In genomic region chr7:68749919-68750318, GRCm38 (mm10) we compare ENCODE assay signal across 9 mouse cellular contexts. TPM values are rescaled to one million over a fixed set of nuclear protein-coding genes. Genes with fewer than 3 reads are reported as not detected.
DNase-seq lines count a peak whose midpoint lies in the region; ATAC-seq lines count a peak whose summit lies in the region.
"Had no signal": no experiment of that assay in that cellular context is flagged by ENCODE, and none has a peak within 500 bp of the region (broad histone marks: within the 10 kb centered on the region; RNA-seq: fewer than 3 reads in every experiment).

No protein-coding gene starts in this region.

- H3K4me3 ChIP-seq in embryonic facial prominence, embryonic 14.5 days (ENCODE audit: low read depth, low read length): peak overlapping the region; percentile 75
- peak overlapping the region; percentile 77 for H3K4me3 ChIP-seq in hindbrain, embryonic 15.5 days
- H3K4me3 ChIP-seq in midbrain, embryonic 11.5 days (ENCODE audit: low read depth, low read length): no peak overlapping the region

- 66% methylated on average over 8 of the region's 8 CpGs for WGBS in embryonic facial prominence, embryonic 14.5 days
- WGBS in hindbrain, embryonic 15.5 days: 70% methylated on average over 8 of the region's 8 CpGs
- WGBS in midbrain, embryonic 11.5 days: 71% methylated on average over 8 of the region's 8 CpGs

- peaks cover 19% of the 10 kb centered on the region for H3K4me1 ChIP-seq in embryonic facial prominence, embryonic 14.5 days (ENCODE audit: control insufficient read depth, insufficient read depth, low read length)
- peaks cover 36% of the 10 kb centered on the region for H3K4me1 ChIP-seq in hindbrain, embryonic 15.5 days (replicated peaks)
- peaks cover 16% of the 10 kb centered on the region for H3K4me1 ChIP-seq in midbrain, embryonic 11.5 days (ENCODE audit: control insufficient read depth, insufficient read depth, low read length)

- H3K9ac ChIP-seq in embryonic facial prominence, embryonic 14.5 days (ENCODE audit: low read depth, low read length): peak overlapping the region; percentile 25; the same call in 1 of the 2 replicates
- H3K9ac ChIP-seq in hindbrain, embryonic 15.5 days: no peak overlapping the region
- no peak overlapping the region; the same call in 1 of the 2 replicates for H3K9ac ChIP-seq in midbrain, embryonic 11.5 days (ENCODE audit: low read length)

- 0 out of 2 replicates have a peak, but pooled peaks cover 4% of the 10 kb centered on the region for H3K36me3 ChIP-seq in embryonic facial prominence, embryonic 14.5 days (ENCODE audit: control insufficient read depth, insufficient read depth, low read length)
- peaks cover under 1% of the 10 kb centered on the region; the same call in 1 of the 2 replicates for H3K36me3 ChIP-seq in hindbrain, embryonic 15.5 days
- no peaks in the 10 kb centered on the region for H3K36me3 ChIP-seq in midbrain, embryonic 11.5 days (ENCODE audit: control insufficient read depth, insufficient read depth, low read length)

- ATAC-seq in embryonic facial prominence, embryonic 14.5 days (ENCODE audit: low read depth): no peak
- ATAC-seq in hindbrain, embryonic 15.5 days (ENCODE audit: low FRiP score, low read depth): no peak
- no peak for ATAC-seq in midbrain, embryonic 11.5 days (ENCODE audit: low FRiP score)

- H3K4me2 ChIP-seq in embryonic facial prominence, embryonic 14.5 days (ENCODE audit: low read depth, low read length): peak overlapping the region; percentile 49
- peak overlapping the region; percentile 53 for H3K4me2 ChIP-seq in hindbrain, embryonic 15.5 days
- peak overlapping the region; percentile 43; the same call in 1 of the 2 replicates for H3K4me2 ChIP-seq in midbrain, embryonic 11.5 days

- intact Hi-C loops in heart, postnatal 36 days (cut with DNase I): loop anchor here (5.0 kb wide), 2 partner anchors 38 to 63 kb away; no protein-coding TSS in a partner anchor

- H3K27ac ChIP-seq in embryonic facial prominence, embryonic 14.5 days (replicated peaks; ENCODE audit: low read depth, low read length): peak overlapping the region; percentile 46
- peak overlapping the region; percentile 54; the same call in 1 of the 2 replicates for H3K27ac ChIP-seq in hindbrain, embryonic 15.5 days (replicated peaks)
- no peak overlapping the region for H3K27ac ChIP-seq in midbrain, embryonic 11.5 days (ENCODE audit: low read depth, low read length)

- peak; percentile 29 for DNase-seq in heart, adult 8-10 months (ENCODE audit: low spot score)
- DNase-seq in heart, postnatal 36 days: no peak
- DNase-seq in embryonic facial prominence, embryonic 14.5 days (ENCODE audit: low spot score): no peak
- no peak for DNase-seq in midbrain, embryonic 11.5 days (ENCODE audit: low spot score, missing footprints)
- no peak for DNase-seq in adrenal gland, adult 18-20 months (ENCODE audit: low spot score in 2 of 2)
- DNase-seq in spleen, postnatal 4 days (ENCODE audit: low spot score in 2 of 2): no peak
- no peak for DNase-seq in layer of hippocampus, adult 18-20 months (ENCODE audit: low spot score in 2 of 2)

- no peaks in the 10 kb centered on the region for H3K27me3 ChIP-seq in embryonic facial prominence, embryonic 14.5 days (replicated peaks; ENCODE audit: control insufficient read depth, insufficient read depth, low read length)
- no peaks in the 10 kb centered on the region for H3K27me3 ChIP-seq in hindbrain, embryonic 15.5 days
- H3K27me3 ChIP-seq in midbrain, embryonic 11.5 days (ENCODE audit: control insufficient read depth, insufficient read depth, low read length): no peaks in the 10 kb centered on the region
- H3K27me3 ChIP-seq: CH12.LX had no signal

- no peaks in the 10 kb centered on the region for H3K9me3 ChIP-seq in embryonic facial prominence, embryonic 14.5 days (ENCODE audit: control insufficient read depth, low read length)
- H3K9me3 ChIP-seq in hindbrain, embryonic 15.5 days: no peaks in the 10 kb centered on the region
- no peaks in the 10 kb centered on the region for H3K9me3 ChIP-seq in midbrain, embryonic 11.5 days (ENCODE audit: control insufficient read depth, low read length)

RNA-seq across cellular contexts. Expression of gene Arrdc4, which starts 0.9 kb away (rescaled TPM):
- 1 to 10 TPM; 5.3 to 9.3 (median 7.2) TPM for total RNA-seq in heart, adult 8-10 months (2022)
- 10 to 100 TPM in 1 of 2 experiments, 1 to 10 TPM in 1; 9.7 to 11.1 TPM for total RNA-seq in heart, postnatal 36 days (2021)
- polyA plus RNA-seq in embryonic facial prominence, embryonic 14.5 days (2014; fragmentation: Nextera tagmentation; extraction: Ambion mirVana): 22.9 and 25.5 TPM in 2 replicates
- polyA plus RNA-seq in hindbrain, embryonic 15.5 days (2015; fragmentation: Nextera tagmentation; extraction: Ambion mirVana): 22.4 and 26.0 TPM in 2 replicates
- polyA plus RNA-seq in midbrain, embryonic 11.5 days (2014; fragmentation: Nextera tagmentation; extraction: Ambion mirVana): 21.2 and 22.2 TPM in 2 replicates
- 10 to 100 TPM; 16.5 to 18.9 TPM for total RNA-seq in adrenal gland, adult 18-20 months (2021)
- 10 to 100 TPM; 11.1 to 14.1 TPM for total RNA-seq in layer of hippocampus, adult 18-20 months (2021)
- total RNA-seq: CH12.LX had no signal
